Mouse (Mus musculus) effector memory CD4-positive, alpha-beta T cell, adult 7 months (primary cell): ENCODE data around the gene Cyp4a14. TPM values are rescaled to one million over a fixed set of nuclear protein-coding genes. Genes with fewer than 3 reads are reported as not detected.

Experiments used
- polyA plus RNA-seq: library from polyadenylated mRNA; unstranded; fragments of 100-300 nt; shearing (Covaris generic); gene quantifications from one replicate; pipeline ENCODE4 v1.2.1, GENCODE M21; 2017

Cyp4a14 gene
- 0.54 TPM for polyA plus RNA-seq

DNA sequence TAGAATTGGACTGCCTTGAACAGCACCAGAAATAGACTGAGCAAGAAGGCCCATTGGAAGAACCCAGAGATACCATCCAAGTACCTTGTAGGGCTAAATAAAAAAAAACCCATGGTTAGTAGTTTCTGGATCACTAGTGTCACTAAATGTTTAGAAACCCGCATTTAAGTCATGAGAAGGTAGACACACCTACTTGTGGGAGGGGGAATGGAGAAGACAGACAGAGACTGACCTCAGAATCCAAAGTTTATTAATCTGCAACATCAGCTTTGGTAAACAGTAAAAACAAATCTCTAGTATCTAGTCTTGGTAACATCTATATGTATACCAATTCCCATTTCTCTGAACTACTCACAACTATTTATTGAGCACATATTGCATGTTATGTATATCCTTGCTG is at the start of gene Cyp4a14:
Gene Cyp4a14 (minus strand): TSS at position 142 of the 400 bp plus-strand sequence.

DNA sequence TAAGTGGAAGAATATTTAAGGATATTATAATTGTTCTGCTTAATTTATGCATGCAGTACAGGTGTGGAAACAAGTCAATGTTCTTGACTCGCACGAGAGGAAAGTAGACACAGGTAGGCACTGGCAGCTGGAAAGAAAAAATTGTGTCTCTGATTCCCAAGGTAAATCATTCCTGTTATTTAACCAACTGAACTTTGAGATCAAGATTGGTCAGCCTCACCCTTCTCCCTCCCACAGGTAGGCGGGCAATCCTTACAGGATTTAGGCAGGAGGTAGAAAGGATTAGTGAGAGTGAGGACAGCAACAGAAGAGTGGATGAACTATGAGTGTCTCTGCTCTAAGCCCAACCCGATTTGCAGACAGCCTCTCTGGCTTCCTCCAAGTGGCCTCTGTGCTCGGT is 22.1 kb upstream of the Cyp4a14 start, which contains the start of gene Cyp4a10:
Gene Cyp4a10 (plus strand): TSS at position 265 of the 400 bp plus-strand sequence.

DNA sequence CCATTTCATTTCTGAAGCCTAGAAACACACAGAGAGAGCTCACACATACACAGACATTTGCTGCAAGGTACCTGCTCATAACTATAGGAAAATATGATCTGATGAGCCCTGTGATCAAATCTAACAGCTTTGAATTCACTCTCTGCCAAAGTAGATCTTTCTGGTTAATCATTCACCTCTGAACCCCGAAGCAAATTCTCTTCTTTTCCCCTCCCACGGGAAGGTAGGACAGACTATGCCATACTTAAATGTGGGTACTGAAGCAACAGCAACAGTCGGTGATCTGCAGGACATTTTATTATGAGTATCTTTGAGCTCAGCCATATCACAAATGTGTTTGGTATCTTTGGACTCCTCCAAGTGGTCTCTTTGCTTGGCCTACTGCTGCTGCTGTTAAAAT is 43.6 kb downstream of the Cyp4a14 start, which contains the start of gene Cyp4a30b:
Gene Cyp4a30b (plus strand): TSS at position 301 of the 400 bp plus-strand sequence.

Other genes with a start within 250 kb of the Cyp4a14 start
- not detected for gene Cyp4a12a, start 197.1 kb downstream of the Cyp4a14 start, polyA plus RNA-seq
- not detected for gene Cyp4a12b, start 84.5 kb downstream of the Cyp4a14 start, polyA plus RNA-seq
- not detected for gene Cyp4a30b, start 43.5 kb downstream of the Cyp4a14 start, polyA plus RNA-seq
- gene Cyp4a10, start 22.1 kb upstream of the Cyp4a14 start, polyA plus RNA-seq = not detected
- gene Cyp4a31, start 67.5 kb upstream of the Cyp4a14 start, polyA plus RNA-seq = not detected
- gene Cyp4a32, start 104.8 kb upstream of the Cyp4a14 start, polyA plus RNA-seq = not detected
- not detected for gene Cyp4b1, start 151.6 kb upstream of the Cyp4a14 start, polyA plus RNA-seq
- gene Efcab14, start 241.6 kb upstream of the Cyp4a14 start, polyA plus RNA-seq = 37.7 TPM